Mouse (Mus musculus): ENCODE measurements at regions not wholly inside any gene's neighbourhood (a gene's known extent, or its start where the extent isn't known, plus 50 kb on each side); places are given as distances from the start of the nearest gene placed in this dataset.

- no peak for TF ChIP-seq CTCF (IDR thresholded peaks at IDR 0.05; ENCODE audit: low read depth)
- Histone ChIP-seq H3K36me3 (ENCODE audit: control insufficient read depth, insufficient read depth) (no peaks in the 10 kb centered on the region), H3K4me1 (replicated peaks; ENCODE audit: control insufficient read depth, insufficient read depth, low read length) (no peaks in the 10 kb centered on the region), H3K27me3 (replicated peaks; ENCODE audit: control insufficient read depth, insufficient read depth, low read length) (no peaks in the 10 kb centered on the region), H3K4me3 (ENCODE audit: low read depth, low read length) (no peak overlapping the region), H3K9ac (ENCODE audit: low read depth, low read length) (no peak overlapping the region), H3K9me3 (ENCODE audit: control insufficient read depth) (no peaks in the 10 kb centered on the region), H3K4me2 (replicated peaks; ENCODE audit: low read depth) (no peak overlapping the region), H3K27ac (ENCODE audit: low read depth, low read length) (no peak overlapping the region)
- no peak for ATAC-seq
- 77% methylated on average over 11 of the region's 11 CpGs for WGBS
Observed at GRCm38 (mm10) chr2:105481990-105482592, 83.0 kb upstream of the Rcn1 start.

- no peaks in the 10 kb centered on the region for H3K36me3 ChIP-seq (ENCODE audit: control insufficient read depth, insufficient read depth)
- no peaks in the 10 kb centered on the region for H3K27me3 ChIP-seq (replicated peaks; ENCODE audit: control insufficient read depth, insufficient read depth, low read length)
- no peak overlapping the region for H3K9ac ChIP-seq (ENCODE audit: low read depth, low read length)
- H3K4me2 ChIP-seq (replicated peaks; ENCODE audit: low read depth): no peak overlapping the region
- 69% methylated on average over 3 of the region's 3 CpGs for WGBS
- H3K4me3 ChIP-seq (ENCODE audit: low read depth, low read length): no peak overlapping the region
- no peaks in the 10 kb centered on the region for H3K9me3 ChIP-seq (ENCODE audit: control insufficient read depth)
- TF ChIP-seq CTCF (IDR thresholded peaks at IDR 0.05; ENCODE audit: low read depth): no peak
- H3K4me1 ChIP-seq (replicated peaks; ENCODE audit: control insufficient read depth, insufficient read depth, low read length): no peaks in the 10 kb centered on the region
- no peak for ATAC-seq
- H3K27ac ChIP-seq (ENCODE audit: low read depth, low read length): no peak overlapping the region
Observed at GRCm38 (mm10) chr2:105484496-105484895, 85.4 kb upstream of the Rcn1 start.

DNA sequence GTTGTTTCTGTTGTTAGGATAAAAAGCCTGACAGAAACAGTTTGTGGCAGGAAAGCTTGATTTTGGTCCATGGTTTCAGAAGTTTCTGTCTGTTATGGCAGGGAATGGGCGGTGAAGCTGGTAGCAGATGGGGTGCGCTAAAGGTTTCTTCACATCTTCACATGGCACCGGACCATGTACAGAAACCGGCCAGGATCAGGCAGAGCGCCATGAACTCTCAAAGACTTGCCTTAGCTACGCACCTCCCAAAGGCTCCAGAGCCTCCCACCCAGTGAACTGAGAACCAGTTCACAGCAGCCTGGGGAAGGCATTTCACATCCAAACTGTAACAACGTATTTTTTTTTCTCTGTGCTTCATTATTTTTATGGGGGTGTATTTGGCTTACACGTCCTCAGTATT lies 86.2 kb upstream of the Rcn1 start:
- Histone ChIP-seq H3K27ac (ENCODE audit: low read depth, low read length) (no peak overlapping the region), H3K9ac (ENCODE audit: low read depth, low read length) (no peak overlapping the region), H3K9me3 (ENCODE audit: control insufficient read depth) (no peaks in the 10 kb centered on the region), H3K36me3 (ENCODE audit: control insufficient read depth, insufficient read depth) (no peaks in the 10 kb centered on the region), H3K27me3 (replicated peaks; ENCODE audit: control insufficient read depth, insufficient read depth, low read length) (no peaks in the 10 kb centered on the region), H3K4me3 (ENCODE audit: low read depth, low read length) (no peak overlapping the region), H3K4me2 (replicated peaks; ENCODE audit: low read depth) (no peak overlapping the region), H3K4me1 (replicated peaks; ENCODE audit: control insufficient read depth, insufficient read depth, low read length) (no peaks in the 10 kb centered on the region)
- no peak for TF ChIP-seq CTCF (IDR thresholded peaks at IDR 0.05; ENCODE audit: low read depth)
- WGBS: 87% methylated on average over 8 of the region's 8 CpGs
- no peak for ATAC-seq

- no peak for TF ChIP-seq CTCF (IDR thresholded peaks at IDR 0.05; ENCODE audit: low read depth)
- ATAC-seq: no peak
- Histone ChIP-seq H3K9me3 (ENCODE audit: control insufficient read depth) (no peaks in the 10 kb centered on the region), H3K27me3 (replicated peaks; ENCODE audit: control insufficient read depth, insufficient read depth, low read length) (no peaks in the 10 kb centered on the region), H3K27ac (ENCODE audit: low read depth, low read length) (no peak overlapping the region), H3K4me2 (replicated peaks; ENCODE audit: low read depth) (no peak overlapping the region), H3K9ac (ENCODE audit: low read depth, low read length) (no peak overlapping the region), H3K4me1 (replicated peaks; ENCODE audit: control insufficient read depth, insufficient read depth, low read length) (no peaks in the 10 kb centered on the region), H3K36me3 (ENCODE audit: control insufficient read depth, insufficient read depth) (no peaks in the 10 kb centered on the region), H3K4me3 (ENCODE audit: low read depth, low read length) (no peak overlapping the region)
- WGBS: 79% methylated on average over 13 of the region's 13 CpGs
Observed at GRCm38 (mm10) chr2:105495796-105496195, 96.7 kb upstream of the Rcn1 start.

GRCm38 (mm10) chr2:105504197-105504596 lies 105.1 kb upstream of the Rcn1 start:
- H3K4me3 ChIP-seq (ENCODE audit: low read depth, low read length): no peak overlapping the region
- TF ChIP-seq CTCF (IDR thresholded peaks at IDR 0.05; ENCODE audit: low read depth): no peak
- 60% methylated on average over 2 of the region's 2 CpGs for WGBS

DNA sequence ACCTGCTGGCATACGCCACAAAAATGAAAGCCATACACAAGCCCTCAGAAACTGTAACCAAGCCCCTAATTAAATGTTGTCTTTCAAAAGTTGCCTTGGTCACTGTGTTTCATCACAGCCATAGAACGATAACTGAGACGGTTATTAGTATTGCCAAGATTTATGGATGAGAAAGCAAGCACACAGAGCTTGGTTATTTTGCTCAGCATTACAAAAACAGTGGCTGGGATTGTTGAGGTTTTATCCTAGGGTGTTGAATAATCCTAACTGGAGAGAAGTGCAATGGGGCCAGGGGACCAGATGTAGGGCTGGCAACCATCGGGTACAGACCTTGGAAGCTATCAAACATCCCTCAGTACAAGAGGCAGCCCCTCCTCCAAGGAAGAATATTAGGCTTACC lies 106.4 kb upstream of the Rcn1 start:
- Histone ChIP-seq H3K27me3 (replicated peaks; ENCODE audit: control insufficient read depth, insufficient read depth, low read length) (no peaks in the 10 kb centered on the region), H3K36me3 (ENCODE audit: control insufficient read depth, insufficient read depth) (no peaks in the 10 kb centered on the region), H3K4me3 (ENCODE audit: low read depth, low read length) (no peak overlapping the region), H3K9me3 (ENCODE audit: control insufficient read depth) (no peaks in the 10 kb centered on the region), H3K4me2 (replicated peaks; ENCODE audit: low read depth) (no peak overlapping the region), H3K27ac (ENCODE audit: low read depth, low read length) (no peak overlapping the region), H3K4me1 (replicated peaks; ENCODE audit: control insufficient read depth, insufficient read depth, low read length) (no peaks in the 10 kb centered on the region), H3K9ac (ENCODE audit: low read depth, low read length) (no peak overlapping the region)
- no peak for TF ChIP-seq CTCF (IDR thresholded peaks at IDR 0.05; ENCODE audit: low read depth)
- no peak for ATAC-seq
- 86% methylated on average over 4 of the region's 4 CpGs for WGBS

More at GRCm38 (mm10) chr2:105504197-105504596, 105.1 kb upstream of the Rcn1 start:
- no peaks in the 10 kb centered on the region for H3K4me1 ChIP-seq (replicated peaks; ENCODE audit: control insufficient read depth, insufficient read depth, low read length)
- no peaks in the 10 kb centered on the region for H3K9me3 ChIP-seq (ENCODE audit: control insufficient read depth)
- no peak overlapping the region for H3K27ac ChIP-seq (ENCODE audit: low read depth, low read length)
- H3K36me3 ChIP-seq (ENCODE audit: control insufficient read depth, insufficient read depth): no peaks in the 10 kb centered on the region
- no peak overlapping the region for H3K9ac ChIP-seq (ENCODE audit: low read depth, low read length)
- no peak for ATAC-seq
- no peaks in the 10 kb centered on the region for H3K27me3 ChIP-seq (replicated peaks; ENCODE audit: control insufficient read depth, insufficient read depth, low read length)
- no peak overlapping the region for H3K4me2 ChIP-seq (replicated peaks; ENCODE audit: low read depth)

DNA sequence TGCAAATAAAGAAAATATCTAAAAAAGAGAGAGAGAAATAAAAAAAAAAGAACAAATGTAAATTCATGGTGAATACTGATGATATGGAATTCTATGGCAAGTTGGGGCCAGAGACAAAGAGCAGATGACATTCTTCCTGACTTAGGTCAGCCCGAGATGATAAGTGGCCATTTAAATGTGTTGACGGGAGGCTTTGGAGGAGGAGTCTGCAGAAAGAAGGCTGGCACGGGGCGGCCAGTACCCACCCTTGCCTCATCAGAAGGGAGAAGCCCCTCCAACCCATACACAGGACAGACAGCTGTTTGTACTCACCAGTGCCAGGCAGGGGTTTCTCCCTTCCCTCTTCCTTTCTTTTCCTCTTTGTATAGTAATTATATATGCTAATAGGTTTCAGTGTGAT lies 108.0 kb upstream of the Rcn1 start:
- Histone ChIP-seq H3K4me2 (replicated peaks; ENCODE audit: low read depth) (no peak overlapping the region), H3K9me3 (ENCODE audit: control insufficient read depth) (no peaks in the 10 kb centered on the region), H3K27ac (ENCODE audit: low read depth, low read length) (no peak overlapping the region), H3K27me3 (replicated peaks; ENCODE audit: control insufficient read depth, insufficient read depth, low read length) (no peaks in the 10 kb centered on the region), H3K36me3 (ENCODE audit: control insufficient read depth, insufficient read depth) (no peaks in the 10 kb centered on the region), H3K4me1 (replicated peaks; ENCODE audit: control insufficient read depth, insufficient read depth, low read length) (no peaks in the 10 kb centered on the region), H3K4me3 (ENCODE audit: low read depth, low read length) (no peak overlapping the region), H3K9ac (ENCODE audit: low read depth, low read length) (no peak overlapping the region)
- WGBS: 32% methylated on average over 4 of the region's 4 CpGs
- ATAC-seq: no peak
- TF ChIP-seq CTCF (IDR thresholded peaks at IDR 0.05; ENCODE audit: low read depth): no peak

Data from intestine, postnatal 0 days (tissue).